Mouse (Mus musculus) ES-E14 (cell line): ENCODE data around the gene Mast4. TPM values are rescaled to one million over a fixed set of nuclear protein-coding genes. Genes with fewer than 3 reads are reported as not detected.

Experiments used
- DNase-seq: peaks from one replicate; pipeline ENCODE4 v3.0.0-alpha.2; 2013; ENCODE audit warnings: low read depth, low spot score
- H3K27ac ChIP-seq: 2 replicates; pipeline ENCODE4 v1.5.1; 2012; ENCODE audit warnings: low read depth, mild to moderate bottlenecking, low read length, moderate library complexity, mixed read lengths; ENCODE audit not compliant: poor library complexity, insufficient read depth, severe bottlenecking
- H3K36me3 ChIP-seq: 2 replicates; pipeline ENCODE4 v1.6.1; 2012; ENCODE audit warnings: mild to moderate bottlenecking, low read length, moderate library complexity, mixed read lengths; ENCODE audit not compliant: control insufficient read depth, poor library complexity, insufficient read depth, severe bottlenecking
- H3K4me1 ChIP-seq, 2 experiments: fragments of 150-350 bp in 1 of 2; sonication (generic) in 1 of 2; 2 replicates each; pipeline ENCODE4 v1.6.1; 2012; ENCODE audit warnings: low read length in 2 of 2, mild to moderate bottlenecking in 1 of 2, mixed read lengths in 1 of 2; ENCODE audit not compliant: control insufficient read depth in 2 of 2, insufficient read depth in 2 of 2, poor library complexity in 1 of 2
- H3K4me3 ChIP-seq, 2 experiments: fragments of 150-350 bp in 1 of 2; sonication (generic) in 1 of 2; 2 replicates each; pipeline ENCODE4 v1.5.1; 2012; ENCODE audit warnings: low read length in 2 of 2, low read depth in 1 of 2, mild to moderate bottlenecking in 1 of 2, mixed read lengths in 1 of 2; ENCODE audit not compliant: insufficient read depth in 1 of 2, poor library complexity in 1 of 2, severe bottlenecking in 1 of 2
- H3K9ac ChIP-seq: 2 replicates; pipeline ENCODE4 v1.6.1; 2012; ENCODE audit warnings: low read depth, mild to moderate bottlenecking, low read length, mixed read lengths; ENCODE audit not compliant: poor library complexity, insufficient read depth, severe bottlenecking
- H3K9me3 ChIP-seq: fragments of 150-350 bp; sonication (generic); 2 replicates; pipeline ENCODE4 v1.6.1; 2012; ENCODE audit warnings: low read depth, mild to moderate bottlenecking, low read length; ENCODE audit not compliant: control insufficient read depth, insufficient read depth
- CHD2 ChIP-seq: IDR thresholded peaks from 2 replicates; pipeline ENCODE4 v1.6.1; 2014; ENCODE audit warnings: mild to moderate bottlenecking, low read depth, low read length, inconsistent platforms
- HCFC1 ChIP-seq: IDR thresholded peaks from 2 replicates; pipeline ENCODE4 v1.6.1; 2012; ENCODE audit warnings: low read length, inconsistent platforms, borderline replicate concordance; ENCODE audit not compliant: insufficient read depth
- MAFK ChIP-seq: IDR thresholded peaks from 2 replicates; pipeline ENCODE4 v1.6.1; 2014; ENCODE audit warnings: mild to moderate bottlenecking, low read depth, low read length, inconsistent platforms; ENCODE audit not compliant: insufficient read depth
- ZC3H11A ChIP-seq: IDR thresholded peaks from 2 replicates; pipeline ENCODE4 v1.6.1; 2012; ENCODE audit warnings: low read depth, mild to moderate bottlenecking, inconsistent platforms, low read length, borderline replicate concordance
- ZNF384 ChIP-seq: IDR thresholded peaks from 2 replicates; pipeline ENCODE4 v1.6.1; 2012; ENCODE audit warnings: low read depth, low read length, inconsistent platforms
- in situ Hi-C, 2 experiments: fragments of 600-800 bp; cut with MboI; formaldehyde crosslinking; loops; one replicate each; pipeline ENCODE4 v1.15.1; 2025; ENCODE audit warnings: low sequenced_read_pairs in 2 of 2, inconsistent platforms in 1 of 2; ENCODE audit not compliant: unreplicated experiment in 2 of 2
- total RNA-seq: library from RNA; depleted of rRNA; stranded (reverse); fragments of 300-350 nt; gene quantifications from 2 replicates; pipeline ENCODE4 v1.2.3, GENCODE M21; 2012

The Mast4 gene
- total RNA-seq, 1 experiment = 8.3 TPM

DNA sequence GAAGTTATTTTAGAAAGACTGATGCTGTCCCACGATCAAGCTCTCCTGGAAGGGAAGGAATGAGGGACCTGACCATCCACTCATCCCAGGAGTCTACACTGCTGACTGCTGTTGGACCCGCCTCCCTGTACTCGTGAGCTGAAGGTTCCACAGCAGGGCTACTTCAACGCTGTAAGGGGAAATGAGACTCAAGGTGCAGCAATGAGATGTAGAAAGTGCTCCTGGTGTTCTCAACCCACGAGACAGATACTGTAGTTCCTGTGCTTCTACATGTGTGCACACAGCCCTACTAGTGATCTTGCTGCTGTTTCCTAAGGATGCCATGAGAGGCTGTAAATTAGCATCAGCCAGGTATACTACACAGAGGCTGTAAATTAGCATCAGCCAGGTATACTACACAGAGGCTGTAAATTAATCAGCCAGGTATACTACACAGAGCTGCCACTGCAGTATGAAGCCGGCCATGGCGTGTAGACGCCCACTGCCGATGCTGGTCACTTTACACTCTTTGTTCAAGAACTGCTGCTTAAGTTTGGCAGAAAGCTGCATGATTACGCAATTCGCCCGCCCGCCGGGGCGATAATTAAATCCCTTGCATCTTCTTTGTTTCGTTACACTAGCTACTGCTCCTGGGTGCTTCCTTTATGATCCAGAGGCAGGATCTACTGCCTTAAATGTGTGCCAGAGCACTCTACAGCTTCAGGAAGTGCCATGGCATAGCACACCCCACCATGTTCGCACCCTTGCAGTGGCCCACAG, 587.3 kb downstream of the Mast4 start:
- DNase-seq = no peak
- Histone ChIP-seq H3K4me1 (peaks cover 4 to 23% of the 10 kb centered on the region in 2 experiments; a peak in 2 of 4 replicates), H3K9me3 (no peaks in the 10 kb centered on the region), H3K27ac (no peak overlapping the region), H3K4me3 (no peak overlapping the region), H3K36me3 (peaks cover 3% of the 10 kb centered on the region; the same call in 1 of the 2 replicates), H3K9ac (no peak overlapping the region)
- in situ Hi-C loops = no loop called here
- TF ChIP-seq MAFK (no peak), HCFC1 (no peak)

DNA sequence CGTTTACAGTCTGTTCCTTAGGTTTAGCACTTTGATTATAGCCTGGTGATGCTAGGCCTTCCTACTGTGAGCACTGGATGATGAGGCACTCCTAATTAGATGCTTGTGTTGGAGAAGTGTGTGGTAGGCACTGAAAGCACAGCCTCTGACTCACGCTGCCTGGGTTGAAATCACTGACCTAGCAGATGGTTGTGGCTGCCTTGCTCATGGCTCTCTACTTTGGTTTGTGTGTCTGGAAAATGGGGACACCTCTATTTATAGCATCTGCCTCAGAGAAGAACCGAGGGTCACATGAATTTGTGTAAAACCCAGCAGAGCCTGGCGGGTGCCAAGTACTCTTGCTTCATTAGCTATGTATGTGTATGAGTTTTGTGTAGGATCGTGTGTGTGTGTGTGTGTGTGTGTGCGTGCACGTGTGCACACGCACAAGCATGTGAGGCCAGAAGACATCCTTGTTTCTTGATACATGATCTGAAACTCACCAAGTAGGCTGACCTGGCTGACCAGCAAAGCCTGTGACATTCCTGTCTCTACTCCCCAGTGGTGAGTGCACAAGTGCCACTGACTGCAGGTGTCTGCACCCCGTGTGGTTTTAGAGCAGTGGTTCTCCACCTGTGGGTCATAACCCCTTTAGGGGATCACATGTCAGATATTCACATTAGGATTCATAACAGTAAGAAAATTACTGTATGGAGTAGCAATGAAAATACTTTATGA, 588.5 kb downstream of the Mast4 start:
- no peak overlapping the region for H3K9ac ChIP-seq

DNA sequence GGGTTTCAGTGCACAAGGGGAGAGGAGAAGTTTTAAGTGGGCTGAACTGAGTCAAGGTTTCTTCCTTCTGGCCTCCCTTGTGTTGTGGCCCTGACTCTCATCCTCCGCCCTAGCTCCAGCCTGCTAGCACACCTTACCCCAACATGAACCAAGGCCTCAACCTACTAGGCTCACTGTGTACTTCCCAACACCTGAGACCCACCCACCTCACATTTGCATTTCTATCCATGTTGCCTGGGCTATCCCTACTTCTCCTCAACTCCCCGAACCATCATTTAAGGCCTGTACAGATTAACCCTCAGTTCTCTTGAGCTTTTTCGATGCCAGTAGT, 589.1 kb downstream of the Mast4 start:
- in situ Hi-C loops = no loop called here

More for the DNA sequence above, 588.5 kb downstream of the Mast4 start:
- no peak overlapping the region for H3K4me3 ChIP-seq
- H3K4me1 ChIP-seq = peaks cover 4 to 23% of the 10 kb centered on the region in 2 experiments; a peak in 2 of 4 replicates
- no peak for DNase-seq
- in situ Hi-C loops = no loop called here
- H3K36me3 ChIP-seq = peaks cover 3% of the 10 kb centered on the region; the same call in 1 of the 2 replicates
- no peaks in the 10 kb centered on the region for H3K9me3 ChIP-seq
- TF ChIP-seq MAFK (no peak), HCFC1 (no peak), ZNF384 (no peak), ZC3H11A (no peak), CHD2 (no peak)
- H3K27ac ChIP-seq = no peak overlapping the region

GRCm38 (mm10) chr13:102744481-102745269, 589.6 kb downstream of the Mast4 start:
- Histone ChIP-seq H3K4me3 (no peak overlapping the region), H3K27ac (peak overlapping the region; percentile 25; the same call in 1 of the 2 replicates), H3K9ac (no peak overlapping the region), H3K9me3 (no peaks in the 10 kb centered on the region), H3K4me1 (peaks cover 0 to 18% of the 10 kb centered on the region in 2 experiments; a peak in 2 of 4 replicates), H3K36me3 (no peaks in the 10 kb centered on the region)
- in situ Hi-C loops = no loop called here
- TF ChIP-seq ZC3H11A (peak; percentile 60; the same call in 1 of the 2 replicates), ZNF384 (peak; percentile 96), CHD2 (no peak), HCFC1 (no peak), MAFK (peak; percentile 85)
- peak; percentile 55 for DNase-seq

More for the DNA sequence above, 589.1 kb downstream of the Mast4 start:
- Histone ChIP-seq H3K9ac (no peak overlapping the region), H3K4me1 (peaks cover under 1 to 20% of the 10 kb centered on the region in 2 experiments; a peak in 2 of 4 replicates), H3K27ac (no peak overlapping the region), H3K9me3 (no peaks in the 10 kb centered on the region), H3K36me3 (peaks cover 2% of the 10 kb centered on the region; the same call in 1 of the 2 replicates), H3K4me3 (no peak overlapping the region)
- peak; percentile 28 for DNase-seq
- no peak for TF ChIP-seq MAFK
- TF ChIP-seq HCFC1 = no peak
